Mouse (Mus musculus): ENCODE data around the gene Mtrex.

The Mtrex gene

GRCm38 (mm10) chr13:112825479-112825878 lies 101.7 kb downstream of the Mtrex start:
- no peaks in the 10 kb centered on the region for H3K27me3 ChIP-seq (ENCODE audit: control insufficient read depth, insufficient read depth, low read length, poor library complexity, severe bottlenecking)
- DNase-seq (ENCODE audit: low read depth, low spot score) = no peak
- no peaks in the 10 kb centered on the region for H3K36me3 ChIP-seq (ENCODE audit: control insufficient read depth, insufficient read depth, low read length, poor library complexity, severe bottlenecking)

GRCm38 (mm10) chr13:112823911-112824648 lies 103.1 kb downstream of the Mtrex start:
- Histone ChIP-seq H3K27me3 (ENCODE audit: control insufficient read depth, insufficient read depth, low read length, poor library complexity, severe bottlenecking) (no peaks in the 10 kb centered on the region), H3K36me3 (ENCODE audit: control insufficient read depth, insufficient read depth, low read length, poor library complexity, severe bottlenecking) (no peaks in the 10 kb centered on the region)
- DNase-seq (ENCODE audit: low read depth, low spot score) = no peak

- DNase-seq (ENCODE audit: low read depth, low spot score) = no peak
- H3K36me3 ChIP-seq (ENCODE audit: control insufficient read depth, insufficient read depth, low read length, poor library complexity, severe bottlenecking) = no peaks in the 10 kb centered on the region
- H3K27me3 ChIP-seq (ENCODE audit: control insufficient read depth, insufficient read depth, low read length, poor library complexity, severe bottlenecking) = no peaks in the 10 kb centered on the region
Measured at GRCm38 (mm10) chr13:112823236-112823910, 103.8 kb downstream of the Mtrex start.

- no peak for DNase-seq (ENCODE audit: low read depth, low spot score)
- no peaks in the 10 kb centered on the region for H3K36me3 ChIP-seq (ENCODE audit: control insufficient read depth, insufficient read depth, low read length, poor library complexity, severe bottlenecking)
- H3K27me3 ChIP-seq (ENCODE audit: control insufficient read depth, insufficient read depth, low read length, poor library complexity, severe bottlenecking) = no peaks in the 10 kb centered on the region
Measured at GRCm38 (mm10) chr13:112822413-112822812, 104.8 kb downstream of the Mtrex start.

GRCm38 (mm10) chr13:112818125-112818524 lies 109.1 kb downstream of the Mtrex start:
- Histone ChIP-seq H3K27me3 (ENCODE audit: control insufficient read depth, insufficient read depth, low read length, poor library complexity, severe bottlenecking) (no peaks in the 10 kb centered on the region), H3K36me3 (ENCODE audit: control insufficient read depth, insufficient read depth, low read length, poor library complexity, severe bottlenecking) (no peaks in the 10 kb centered on the region)
- no peak for DNase-seq (ENCODE audit: low read depth, low spot score)

Data from splenic B cell, adult 2 months (primary cell).